Mouse (Mus musculus) hindbrain, embryonic 13.5 days (tissue): ENCODE results near the gene Uts2b. TPM values are rescaled to one million over a fixed set of nuclear protein-coding genes. Genes with fewer than 3 reads are reported as not detected.

Source experiments
- ATAC-seq: fragments of 200-750 bp; cut with Nextera tagmentation; 2 replicates; pipeline ENCODE4 v1.8.0; 2017; ENCODE audit warnings: moderate TSS enrichment; ENCODE audit not compliant: low FRiP score
- H3K27ac ChIP-seq: fragments of 300-500 bp; sonication (generic); 2 replicates; pipeline ENCODE4 v1.5.1; 2015; ENCODE audit warnings: inconsistent platforms, mild to moderate bottlenecking, moderate library complexity
- H3K27me3 ChIP-seq: fragments of 300-500 bp; sonication (generic); 2 replicates; pipeline ENCODE4 v1.6.1; 2015; ENCODE audit warnings: mild to moderate bottlenecking, inconsistent platforms
- H3K36me3 ChIP-seq: fragments of 300-500 bp; sonication (generic); 2 replicates; pipeline ENCODE4 v1.6.1; 2015; ENCODE audit warnings: mild to moderate bottlenecking, inconsistent platforms
- H3K4me1 ChIP-seq: fragments of 300-500 bp; sonication (generic); replicated peaks from 2 replicates; pipeline ENCODE4 v1.6.1; 2015; ENCODE audit warnings: inconsistent platforms
- H3K4me2 ChIP-seq: fragments of 300-500 bp; sonication (generic); 2 replicates; pipeline ENCODE4 v1.6.1; 2015; ENCODE audit warnings: inconsistent platforms, mild to moderate bottlenecking, moderate library complexity
- H3K4me3 ChIP-seq: fragments of 300-500 bp; sonication (generic); 2 replicates; pipeline ENCODE4 v1.5.1; 2015; ENCODE audit warnings: mild to moderate bottlenecking, inconsistent platforms
- H3K9ac ChIP-seq: fragments of 300-500 bp; sonication (generic); 2 replicates; pipeline ENCODE4 v1.6.1; 2015; ENCODE audit warnings: mild to moderate bottlenecking, inconsistent platforms
- H3K9me3 ChIP-seq: fragments of 300-500 bp; sonication (generic); 2 replicates; pipeline ENCODE4 v1.6.1; 2016; ENCODE audit warnings: inconsistent platforms
- WGBS: fragments of 180-500 bp; shearing (Covaris S2); methylation state at CpG from one replicate; pipeline ENCODE4 v1.1.7; 2015; 5-methylcytosine and 5-hydroxymethylcytosine counted together
- polyA plus RNA-seq: library from polyadenylated mRNA; unstranded; fragments of >200 nt; fragmentation: Nextera tagmentation; extraction: Ambion mirVana; gene quantifications from 2 replicates; pipeline ENCODE4 v1.2.1, GENCODE M21; 2015

The Uts2b gene
- polyA plus RNA-seq, 1 experiment from 2014 or later = 8.2 TPM

DNA sequence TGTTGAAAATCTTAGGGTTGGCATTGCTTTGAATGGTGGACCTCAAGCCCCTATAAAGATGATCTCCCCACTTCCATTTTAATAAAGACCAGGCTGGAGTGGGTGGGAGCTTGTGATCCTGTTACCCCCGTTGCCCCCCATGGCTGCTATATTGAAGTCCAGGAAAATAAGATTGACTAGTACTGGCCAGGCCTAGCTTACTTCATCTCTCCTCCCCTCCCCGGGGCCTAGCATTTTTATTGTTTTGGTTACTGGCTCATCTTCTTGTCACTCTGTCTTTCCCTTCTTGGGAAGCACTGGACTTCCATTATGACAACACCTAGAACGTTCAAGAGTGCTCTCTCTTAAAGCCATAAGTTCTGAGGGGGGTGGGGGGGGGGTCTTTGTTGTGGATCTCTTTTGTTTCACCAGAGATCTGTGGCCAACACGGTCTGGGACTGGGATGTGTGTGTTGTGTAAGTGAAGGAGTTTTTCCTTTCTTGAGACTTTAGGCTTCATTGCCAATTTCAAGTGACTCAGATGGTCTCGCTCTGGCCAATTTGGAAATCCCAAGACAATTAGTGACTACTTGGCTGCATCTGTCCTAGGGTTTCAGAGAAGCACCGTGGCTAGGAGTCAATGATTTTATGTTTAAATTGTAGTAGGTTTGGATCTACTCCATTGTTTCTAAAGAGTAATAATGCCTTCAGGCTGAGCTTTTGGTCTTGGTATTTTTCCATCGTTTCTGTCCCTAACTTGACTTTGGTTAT lies 19.7 kb upstream of the Uts2b start:
- H3K27ac ChIP-seq = peak overlapping the region; percentile 98
- ATAC-seq = peak; percentile 41
- no peaks in the 10 kb centered on the region for H3K36me3 ChIP-seq
- H3K4me2 ChIP-seq = peak overlapping the region; percentile 71
- WGBS = 22% methylated on average over 7 of the region's 7 CpGs
- H3K4me1 ChIP-seq = peaks cover 37% of the 10 kb centered on the region
- H3K4me3 ChIP-seq = peak overlapping the region; percentile 92
- H3K9ac ChIP-seq = peak overlapping the region; percentile 98
- no peaks in the 10 kb centered on the region for H3K9me3 ChIP-seq
- no peaks in the 10 kb centered on the region for H3K27me3 ChIP-seq

DNA sequence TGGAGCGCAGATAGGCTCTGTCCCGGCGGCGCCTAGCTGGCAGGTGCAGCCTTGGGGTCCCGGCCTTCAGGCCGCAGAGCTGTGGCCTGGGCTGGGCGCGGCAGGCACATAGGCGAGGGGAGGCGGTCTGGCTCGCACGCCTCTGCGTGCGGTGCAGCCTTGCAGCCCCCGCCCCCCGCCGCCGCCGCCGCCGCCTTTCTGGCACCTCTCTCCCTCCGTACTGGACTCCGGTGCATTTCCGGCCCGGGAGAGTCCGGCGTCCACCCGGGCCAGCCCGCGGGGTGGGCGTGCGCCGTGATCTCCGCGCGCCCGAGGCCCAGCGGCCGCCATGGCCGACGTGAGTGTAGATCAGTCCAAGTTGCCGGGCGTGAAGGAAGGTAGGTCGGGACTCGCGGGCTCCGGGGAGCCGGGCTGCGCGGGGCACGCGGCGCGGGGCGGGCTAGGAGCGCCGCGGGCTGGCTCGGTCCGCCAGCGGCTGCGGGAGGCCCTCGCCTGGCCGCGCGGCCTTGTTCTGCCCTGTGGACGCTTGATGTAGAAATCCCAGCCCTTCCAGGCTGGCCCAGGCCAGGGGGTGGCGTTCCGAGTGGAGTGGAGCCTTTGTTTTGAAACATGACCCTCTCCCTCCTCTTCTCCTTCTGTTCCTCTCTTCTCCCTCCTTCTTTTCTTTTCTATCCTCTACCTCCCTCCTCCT lies 18.9 kb upstream of the Uts2b start, which contains the start of gene Ccdc50:
TSS of gene Ccdc50 (plus strand) at position 109 of the 691 bp plus-strand sequence.
- H3K4me3 ChIP-seq = peak within 1 kb of the TSS; percentile 92
- H3K27ac ChIP-seq = peak within 1 kb of the TSS; percentile 98
- no peaks in the 10 kb centered on the region for H3K36me3 ChIP-seq
- H3K27me3 ChIP-seq = no peaks in the 10 kb centered on the region
- H3K9me3 ChIP-seq = no peaks in the 10 kb centered on the region
- peak within 1 kb of the TSS; percentile 71 for H3K4me2 ChIP-seq
- WGBS = under 1% methylated on average over 69 of the region's 69 CpGs
- H3K4me1 ChIP-seq = peaks cover 37% of the 10 kb centered on the region
- peak; percentile 96 for ATAC-seq
- H3K9ac ChIP-seq = peak within 1 kb of the TSS; percentile 98

DNA sequence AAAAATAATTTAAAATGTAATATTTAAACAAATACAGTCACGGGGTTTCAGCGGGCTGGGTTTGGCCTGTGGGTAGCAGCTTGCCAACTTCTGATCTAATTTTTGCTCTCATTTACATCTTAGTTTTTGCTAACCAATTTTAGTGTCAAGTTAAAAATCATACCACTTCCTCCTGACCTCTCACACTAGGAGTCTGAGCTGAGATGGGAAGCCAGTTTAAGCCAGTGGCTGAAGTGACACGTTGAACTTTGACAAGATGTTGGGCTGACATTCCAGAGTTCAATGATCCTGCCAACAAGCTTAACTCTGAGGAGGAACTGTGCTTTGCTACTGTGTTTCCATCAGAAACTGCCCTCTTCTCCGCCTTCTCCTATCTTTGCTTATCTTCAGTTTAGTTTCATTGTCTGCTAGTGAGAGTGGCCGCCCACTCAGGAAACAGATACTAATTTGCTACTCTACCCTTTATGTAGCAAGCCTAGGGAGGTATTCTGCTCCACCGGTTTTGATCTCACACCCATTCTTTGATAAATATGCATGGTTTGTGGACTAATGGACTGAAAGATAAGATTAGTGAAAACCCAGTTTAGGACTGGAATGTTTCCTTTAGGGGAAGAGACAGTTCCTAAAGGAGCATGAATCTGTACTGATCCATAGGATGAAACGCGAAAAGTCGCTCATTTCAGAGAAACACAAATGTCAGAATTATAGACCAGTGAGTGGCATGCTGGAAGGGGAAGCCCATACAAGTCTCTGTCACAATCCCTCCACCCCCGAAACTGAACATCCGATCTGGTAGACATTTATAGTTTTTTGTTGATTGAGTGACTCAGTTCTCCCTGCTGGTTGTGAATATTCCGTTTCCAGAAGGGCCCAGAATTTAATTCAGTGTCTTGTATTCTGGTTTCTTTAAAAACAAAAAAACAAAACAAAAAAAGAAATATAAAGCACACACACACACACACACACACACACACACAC lies 17.9 kb upstream of the Uts2b start:
- WGBS = 48% methylated on average over 12 of the region's 12 CpGs

DNA sequence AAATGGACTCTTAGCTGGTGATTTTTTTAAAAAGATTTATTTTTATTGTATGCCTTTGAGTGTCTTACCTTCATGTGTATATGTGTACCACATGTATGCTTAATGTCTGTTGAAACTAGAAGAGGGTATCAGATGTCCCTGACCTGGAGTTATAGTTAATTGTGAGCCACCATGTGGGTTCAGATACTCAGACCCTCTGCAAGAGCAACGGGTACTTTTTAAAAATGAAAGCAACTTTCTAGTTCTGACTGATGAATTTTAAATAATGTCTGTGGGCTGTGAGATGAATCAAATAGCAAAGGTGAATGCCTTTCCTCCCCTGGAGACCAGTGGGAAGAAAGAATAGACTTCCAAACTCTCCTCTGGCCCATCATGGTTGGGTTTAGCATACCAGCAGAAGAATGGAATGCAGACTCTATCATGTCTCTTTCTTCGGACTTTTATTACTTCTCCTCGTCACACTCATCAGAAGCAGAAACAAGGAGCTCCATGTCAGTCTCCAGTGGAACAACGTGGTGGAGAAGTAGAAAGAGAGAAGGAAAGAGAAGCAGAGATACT lies 16.9 kb upstream of the Uts2b start:
- WGBS = 75% methylated on average over 4 of the region's 4 CpGs
- H3K9ac ChIP-seq = no peak overlapping the region

More for the DNA sequence above, 17.9 kb upstream of the Uts2b start:
- Histone ChIP-seq H3K4me1 (peaks cover 34% of the 10 kb centered on the region), H3K36me3 (no peaks in the 10 kb centered on the region), H3K27me3 (no peaks in the 10 kb centered on the region), H3K4me3 (peak overlapping the region; percentile 92), H3K9ac (peak overlapping the region; percentile 98), H3K4me2 (peak overlapping the region; percentile 71), H3K9me3 (no peaks in the 10 kb centered on the region), H3K27ac (peak overlapping the region; percentile 98)
- ATAC-seq = peak; percentile 14; the same call in 1 of the 2 replicates

DNA sequence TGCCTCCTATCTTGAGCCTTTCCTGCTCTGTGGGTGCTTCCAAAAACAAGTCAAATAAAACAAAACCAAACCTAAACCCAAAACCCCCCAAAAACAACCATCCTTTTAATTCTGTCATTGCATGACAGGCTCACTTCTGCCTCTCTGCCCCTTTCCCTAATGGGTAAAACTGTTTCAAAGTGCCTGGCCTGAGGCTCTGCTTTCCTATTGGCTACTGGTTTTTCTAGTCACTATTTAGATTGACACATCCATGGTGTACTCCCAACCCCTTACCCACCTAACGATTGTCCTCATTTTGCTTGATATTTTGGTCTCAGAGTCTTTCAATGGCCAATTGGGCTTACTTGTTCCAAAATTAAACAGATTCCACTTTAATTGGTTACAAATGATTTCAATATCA lies 15.6 kb upstream of the Uts2b start:
- H3K9me3 ChIP-seq = no peaks in the 10 kb centered on the region
- H3K9ac ChIP-seq = no peak overlapping the region
- H3K4me1 ChIP-seq = peaks cover 17% of the 10 kb centered on the region
- no peaks in the 10 kb centered on the region for H3K27me3 ChIP-seq
- no peak for ATAC-seq
- WGBS = 79% methylated on average over 1 of the region's 1 CpGs
- H3K27ac ChIP-seq = no peak overlapping the region
- H3K4me2 ChIP-seq = no peak overlapping the region
- H3K36me3 ChIP-seq = no peaks in the 10 kb centered on the region
- H3K4me3 ChIP-seq = no peak overlapping the region

More for the DNA sequence above, 16.9 kb upstream of the Uts2b start:
- no peaks in the 10 kb centered on the region for H3K9me3 ChIP-seq
- no peaks in the 10 kb centered on the region for H3K27me3 ChIP-seq
- H3K4me2 ChIP-seq = no peak overlapping the region
- ATAC-seq = no peak
- H3K36me3 ChIP-seq = no peaks in the 10 kb centered on the region
- H3K27ac ChIP-seq = no peak overlapping the region
- H3K4me3 ChIP-seq = no peak overlapping the region
- H3K4me1 ChIP-seq = peaks cover 28% of the 10 kb centered on the region

DNA sequence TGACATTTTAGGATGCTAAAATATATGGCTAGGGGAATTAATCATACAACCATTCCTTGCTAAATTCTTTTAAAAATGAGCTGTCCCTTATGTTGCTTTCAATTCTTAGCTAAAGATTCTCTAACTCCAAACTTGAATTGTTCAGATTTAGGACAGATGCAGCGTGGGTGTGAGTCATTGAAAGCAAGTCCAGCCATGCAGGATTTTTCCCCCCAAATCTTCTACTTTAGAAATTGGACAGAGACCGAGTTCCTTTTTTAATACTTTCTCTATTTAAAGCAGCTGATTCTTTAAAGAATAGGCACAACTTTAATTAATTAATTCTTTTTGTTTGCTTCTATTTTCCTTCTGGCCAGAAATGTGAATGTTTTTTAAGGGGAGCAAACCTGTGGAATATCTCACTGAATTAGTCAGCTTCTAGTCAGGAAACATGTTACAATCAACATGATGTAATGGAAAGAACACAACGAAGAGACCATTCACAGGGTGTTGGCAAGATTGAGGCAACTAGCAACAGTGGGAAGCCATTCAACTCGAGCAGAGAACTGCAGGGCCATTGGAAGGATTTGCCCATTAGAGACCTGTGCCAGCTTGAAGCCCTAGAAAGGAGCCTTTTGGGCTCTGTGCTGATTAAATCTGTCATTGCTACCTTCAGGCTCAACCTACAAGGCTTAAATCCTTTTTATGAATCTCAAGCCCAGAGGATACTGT lies 15.0 kb upstream of the Uts2b start:
- no peak overlapping the region for H3K4me3 ChIP-seq
- WGBS = 75% methylated on average over 4 of the region's 4 CpGs
- no peak for ATAC-seq

DNA sequence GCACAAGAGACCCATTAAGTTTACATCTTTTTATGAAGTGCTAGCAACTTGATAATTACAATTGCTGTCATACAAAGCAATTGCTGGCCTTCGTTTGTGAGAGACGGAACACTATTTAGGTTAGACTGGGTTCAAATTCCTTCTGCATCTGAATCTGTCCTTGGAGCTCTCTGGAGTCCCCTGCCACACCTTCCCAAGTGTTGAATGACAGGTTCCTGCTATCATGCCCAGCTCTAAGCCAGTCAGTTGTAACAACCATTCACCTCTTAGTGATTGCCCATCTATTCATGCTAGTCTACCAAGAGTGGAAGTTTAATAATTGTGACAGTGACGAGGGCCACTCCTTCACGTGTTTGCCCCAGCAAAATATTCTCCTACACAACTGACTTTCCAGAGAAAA lies 12.2 kb upstream of the Uts2b start:
- H3K4me1 ChIP-seq = no peaks in the 10 kb centered on the region
- H3K27me3 ChIP-seq = no peaks in the 10 kb centered on the region
- no peak overlapping the region for H3K27ac ChIP-seq
- H3K4me3 ChIP-seq = no peak overlapping the region
- H3K9me3 ChIP-seq = no peaks in the 10 kb centered on the region
- ATAC-seq = no peak
- no peaks in the 10 kb centered on the region for H3K36me3 ChIP-seq
- no peak overlapping the region for H3K4me2 ChIP-seq
- no peak overlapping the region for H3K9ac ChIP-seq
- WGBS = 87% methylated on average over 4 of the region's 4 CpGs

More for the DNA sequence above, 15.0 kb upstream of the Uts2b start:
- Histone ChIP-seq H3K4me1 (peaks cover 11% of the 10 kb centered on the region), H3K9me3 (no peaks in the 10 kb centered on the region), H3K9ac (no peak overlapping the region), H3K27ac (no peak overlapping the region), H3K27me3 (no peaks in the 10 kb centered on the region), H3K36me3 (no peaks in the 10 kb centered on the region), H3K4me2 (no peak overlapping the region)

DNA sequence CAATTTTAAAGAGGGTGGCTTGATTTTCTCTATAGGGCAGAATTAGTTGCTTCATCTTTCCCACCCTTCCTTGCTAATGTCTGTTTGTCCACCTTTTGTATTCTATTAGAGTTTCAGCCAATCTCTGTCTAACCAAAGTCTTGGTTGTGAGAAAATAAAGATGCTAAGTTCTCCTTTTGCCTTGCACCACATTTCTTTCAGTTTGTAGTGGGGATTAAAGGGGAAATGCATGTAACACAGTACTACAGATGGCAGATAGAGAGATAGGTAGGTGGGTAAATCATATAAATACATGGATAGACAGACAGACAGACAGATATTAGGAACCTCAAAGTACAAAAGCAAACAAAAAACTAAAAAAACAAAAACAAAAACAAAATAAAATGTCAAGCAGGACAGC lies 6.5 kb upstream of the Uts2b start:
- no peaks in the 10 kb centered on the region for H3K27me3 ChIP-seq
- H3K9me3 ChIP-seq = no peaks in the 10 kb centered on the region
- no peaks in the 10 kb centered on the region for H3K4me1 ChIP-seq
- no peaks in the 10 kb centered on the region for H3K36me3 ChIP-seq
- H3K4me3 ChIP-seq = no peak overlapping the region
- no peak for ATAC-seq
- no peak overlapping the region for H3K4me2 ChIP-seq
- no peak overlapping the region for H3K9ac ChIP-seq
- H3K27ac ChIP-seq = no peak overlapping the region

DNA sequence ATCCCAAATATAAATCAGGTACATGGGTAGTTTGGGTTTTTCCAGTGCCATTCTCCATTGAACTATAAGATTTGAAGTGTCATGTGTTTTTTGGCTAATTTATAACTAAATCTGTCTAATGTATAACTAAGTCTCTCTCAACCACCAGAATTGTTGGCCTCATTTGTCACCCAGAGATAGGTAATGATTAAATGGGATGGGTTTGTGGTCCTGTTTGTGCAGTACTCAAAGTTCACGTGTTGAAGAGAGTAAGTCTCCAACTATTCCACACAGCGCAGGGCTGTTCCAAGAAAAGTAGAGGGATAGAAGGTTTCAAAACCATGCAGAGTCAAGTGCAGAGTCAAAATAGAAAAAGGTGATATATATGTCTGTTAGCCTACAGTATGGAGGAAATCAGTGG lies 5.3 kb upstream of the Uts2b start:
- Histone ChIP-seq H3K36me3 (no peaks in the 10 kb centered on the region), H3K9me3 (no peaks in the 10 kb centered on the region), H3K9ac (no peak overlapping the region), H3K4me1 (no peaks in the 10 kb centered on the region), H3K4me2 (no peak overlapping the region), H3K27ac (no peak overlapping the region), H3K27me3 (no peaks in the 10 kb centered on the region), H3K4me3 (no peak overlapping the region)
- WGBS = 70% methylated on average over 2 of the region's 2 CpGs
- no peak for ATAC-seq

DNA sequence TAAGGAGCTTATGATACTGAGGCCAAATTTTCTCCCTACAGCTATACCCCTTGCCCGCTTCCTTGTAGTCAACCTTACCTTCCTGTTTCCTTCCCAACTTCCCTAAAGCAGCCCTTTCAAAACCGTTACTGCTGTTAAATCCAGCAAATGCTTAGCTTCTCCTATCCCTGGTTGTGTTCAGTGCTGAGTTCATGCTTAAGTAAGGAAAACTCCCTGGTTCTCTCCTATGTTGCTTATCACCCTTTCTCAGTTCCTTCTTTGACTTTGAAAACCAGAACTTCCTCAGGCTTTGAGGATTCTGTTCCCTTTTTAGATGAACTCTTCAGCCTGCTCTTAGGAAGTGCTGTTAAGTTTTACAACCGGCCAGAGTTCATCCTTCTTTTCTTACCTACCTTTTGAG lies 4.1 kb upstream of the Uts2b start:
- H3K27ac ChIP-seq = no peak overlapping the region
- H3K9me3 ChIP-seq = no peaks in the 10 kb centered on the region
- no peaks in the 10 kb centered on the region for H3K27me3 ChIP-seq
- no peak overlapping the region for H3K9ac ChIP-seq
- no peak overlapping the region for H3K4me2 ChIP-seq
- H3K4me3 ChIP-seq = no peak overlapping the region
- no peak for ATAC-seq
- H3K36me3 ChIP-seq = no peaks in the 10 kb centered on the region
- WGBS = 77% methylated on average over 3 of the region's 3 CpGs
- H3K4me1 ChIP-seq = no peaks in the 10 kb centered on the region

DNA sequence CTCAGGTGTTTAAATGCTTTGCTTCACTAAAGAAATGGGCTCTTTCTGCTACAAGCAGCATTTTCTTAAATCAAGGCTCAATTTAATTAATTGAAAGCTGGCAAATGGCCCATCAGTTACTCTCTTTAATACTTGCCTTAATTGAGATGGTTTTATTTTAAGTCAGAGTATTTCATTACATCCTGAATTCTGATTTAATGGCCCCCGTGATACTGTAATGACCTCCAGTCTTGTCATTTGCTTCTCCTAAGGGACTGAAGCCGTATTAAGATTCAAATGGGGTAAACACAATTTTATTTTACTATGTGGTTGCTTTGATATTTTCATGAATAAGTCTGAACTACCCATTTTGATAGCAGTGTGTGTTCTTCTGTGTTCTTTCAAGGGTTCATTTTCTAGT lies 661 bp upstream of the Uts2b start:
- Histone ChIP-seq H3K4me3 (no peak overlapping the region), H3K9ac (no peak overlapping the region), H3K9me3 (no peaks in the 10 kb centered on the region), H3K27me3 (no peaks in the 10 kb centered on the region), H3K36me3 (no peaks in the 10 kb centered on the region), H3K4me1 (no peaks in the 10 kb centered on the region), H3K4me2 (no peak overlapping the region), H3K27ac (no peak overlapping the region)
- ATAC-seq = no peak
- WGBS = 62% methylated on average over 2 of the region's 2 CpGs
